Mouse (Mus musculus) CH12.LX (cell line): Measurements from ENCODE around the gene Tcf7l1. TPM values are rescaled to one million over a fixed set of nuclear protein-coding genes. Genes with fewer than 3 reads are reported as not detected.

Source experiments
- DNase-seq: peaks from one replicate; pipeline ENCODE4 v3.0.0-alpha.2; 2013; ENCODE audit errors: extremely low read depth
- H3K27ac ChIP-seq: 2 replicates; pipeline ENCODE4 v1.5.1; 2012; ENCODE audit warnings: low read depth, mild to moderate bottlenecking, control low read depth, moderate library complexity; ENCODE audit not compliant: insufficient read depth
- H3K27me3 ChIP-seq: replicated peaks from 2 replicates; pipeline ENCODE3; 2012; ENCODE audit warnings: inconsistent platforms
- H3K36me3 ChIP-seq, 2 experiments: replicated peaks in 1 of 2; 2 replicates each; pipeline versions ENCODE3 to v1.6.1; 2012; ENCODE audit warnings: inconsistent platforms in 1 of 2, low read length in 1 of 2, mild to moderate bottlenecking in 1 of 2, mixed read lengths in 1 of 2, moderate library complexity in 1 of 2; ENCODE audit not compliant: control insufficient read depth in 1 of 2, insufficient read depth in 1 of 2
- H3K4me1 ChIP-seq, 2 experiments: 2 replicates each; pipeline ENCODE4 v1.6.1; 2012; ENCODE audit warnings: inconsistent platforms in 1 of 2, moderate library complexity in 1 of 2; ENCODE audit not compliant: insufficient read depth in 2 of 2, control insufficient read depth in 1 of 2
- H3K4me2 ChIP-seq: 2 replicates; pipeline ENCODE4 v1.6.1; 2012; ENCODE audit warnings: low read depth, mild to moderate bottlenecking, control low read depth; ENCODE audit not compliant: poor library complexity, insufficient read depth, severe bottlenecking
- H3K4me3 ChIP-seq, 3 experiments: fragments of 150-350 bp in 1 of 3; sonication (generic) in 1 of 3; replicated peaks in 1 of 3; 2 replicates each; pipeline versions ENCODE3 to v1.5.1; 2011 to 2012; ENCODE audit warnings: low read depth in 2 of 3, low read length in 2 of 3, mild to moderate bottlenecking in 2 of 3, moderate library complexity in 2 of 3, control low read depth in 1 of 3, improper control_type of control experiment in 1 of 3, inconsistent platforms in 1 of 3, mixed read lengths in 1 of 3; ENCODE audit not compliant: poor library complexity in 1 of 3
- H3K79me2 ChIP-seq: replicated peaks from 2 replicates; pipeline ENCODE4 v1.6.1; 2012; ENCODE audit warnings: mild to moderate bottlenecking, moderate library complexity; ENCODE audit not compliant: control insufficient read depth, poor library complexity, insufficient read depth, severe bottlenecking; ENCODE audit errors: extremely low read depth
- H3K9ac ChIP-seq: 2 replicates; pipeline ENCODE4 v1.6.1; 2012; ENCODE audit warnings: low read depth, mild to moderate bottlenecking, control low read depth, moderate library complexity; ENCODE audit not compliant: insufficient read depth
- H3K9me3 ChIP-seq: replicated peaks from 2 replicates; pipeline ENCODE3; 2012; ENCODE audit warnings: low read length, inconsistent platforms, mixed read lengths
- RCOR1 ChIP-seq: conservative IDR thresholded peaks from 2 replicates; pipeline ENCODE4 v1.6.1; 2012; ENCODE audit warnings: low read depth, mild to moderate bottlenecking, inconsistent platforms, low read length, improper control_type of control experiment
- dilution Hi-C: fragments of 300-500 bp; cut with MboI; formaldehyde crosslinking; loops from 2 replicates; pipeline ENCODE4 v1.14.3; 2020; ENCODE audit warnings: low sequenced_read_pairs; ENCODE audit not compliant: extremely low pct_unique_long_range_greater_than_20kb, extremely low pct_ligation_motif_present
- in situ Hi-C: fragments of 300-500 bp; cut with MboI; formaldehyde crosslinking; loops from 3 replicates; pipeline ENCODE4 v1.14.3; 2019; ENCODE audit warnings: low sequenced_read_pairs, low pct_ligation_motif_present, low pct_unique_long_range_greater_than_20kb, mixed read lengths
- polyA plus RNA-seq: library from polyadenylated mRNA; unstranded; fragments of >175 nt; gene quantifications from 2 replicates; pipeline ENCODE4 v1.2.1, GENCODE M21; 2012; ENCODE audit warnings: low read depth; ENCODE audit not compliant: insufficient read length
- total RNA-seq, 2 experiments: library from RNA; depleted of rRNA; stranded (reverse); fragments of 300-350 nt in 1 of 2; fragments of >200 nt in 1 of 2; gene quantifications; 2 replicates each; pipeline ENCODE4 v1.2.3; 2012 to 2014

Tcf7l1 gene
- total and polyA plus RNA-seq, 3 experiments = 0.13 to 9.9 (median 0.47) TPM

GRCm38 (mm10) chr6:72581625-72582382 lies 207.2 kb downstream of the Tcf7l1 start:
- dilution Hi-C loops (no loop called here), in situ Hi-C loops (no loop called here)
- Histone ChIP-seq H3K27ac (no peak overlapping the region), H3K4me3 (no peak overlapping the region), H3K27me3 (no peaks in the 10 kb centered on the region), H3K79me2 (no peaks in the 10 kb centered on the region), H3K4me2 (no peak overlapping the region), H3K9ac (no peak overlapping the region), H3K9me3 (no peaks in the 10 kb centered on the region), H3K36me3 (peaks cover 12 to 61% of the 10 kb centered on the region in 2 experiments), H3K4me1 (peaks cover 0 to 11% of the 10 kb centered on the region in 2 experiments; a peak in 1 of 4 replicates)
- no peak for TF ChIP-seq RCOR1
- no peak for DNase-seq

Other genes starting within 250 kb of the Tcf7l1 start
- gene Capg, start 244.9 kb downstream of the Tcf7l1 start, total RNA-seq (2012; rRNA removed) = 211 and 264 TPM in 2 replicates
- gene Capg, start 244.9 kb downstream of the Tcf7l1 start, total RNA-seq (2014; rRNA removed) = 174 and 175 TPM in 2 replicates
- gene Capg, start 244.9 kb downstream of the Tcf7l1 start, polyA plus RNA-seq = 196 and 201 TPM in 2 replicates
- 4.7 and 7.1 TPM in 2 replicates for gene Elmod3, start 190.8 kb downstream of the Tcf7l1 start, total RNA-seq (2012; rRNA removed)
- 4.0 and 4.2 TPM in 2 replicates for gene Elmod3, start 190.8 kb downstream of the Tcf7l1 start, total RNA-seq (2014; rRNA removed)
- 9.0 TPM in 2 replicates for gene Elmod3, start 190.8 kb downstream of the Tcf7l1 start, polyA plus RNA-seq
- gene Retsat, start 190.8 kb downstream of the Tcf7l1 start, total RNA-seq (2012; rRNA removed) = 12.5 and 15.6 TPM in 2 replicates
- gene Retsat, start 190.8 kb downstream of the Tcf7l1 start, total RNA-seq (2014; rRNA removed) = 14.0 and 15.5 TPM in 2 replicates
- gene Retsat, start 190.8 kb downstream of the Tcf7l1 start, polyA plus RNA-seq = 27.7 and 28.6 TPM in 2 replicates
- 22.6 and 27.9 TPM in 2 replicates for gene Tgoln1, start 172.3 kb downstream of the Tcf7l1 start, total RNA-seq (2012; rRNA removed)
- 20.0 and 23.5 TPM in 2 replicates for gene Tgoln1, start 172.3 kb downstream of the Tcf7l1 start, total RNA-seq (2014; rRNA removed)
- 29.0 and 33.6 TPM in 2 replicates for gene Tgoln1, start 172.3 kb downstream of the Tcf7l1 start, polyA plus RNA-seq
- gene Kcmf1, start 110.7 kb upstream of the Tcf7l1 start, total RNA-seq (2012; rRNA removed) = 82.5 and 108 TPM in 2 replicates
- gene Kcmf1, start 110.7 kb upstream of the Tcf7l1 start, total RNA-seq (2014; rRNA removed) = 97.6 and 98.0 TPM in 2 replicates
- gene Kcmf1, start 110.7 kb upstream of the Tcf7l1 start, polyA plus RNA-seq = 161 and 207 TPM in 2 replicates
- 223 and 253 TPM in 2 replicates for gene Tmsb10, start 169.5 kb upstream of the Tcf7l1 start, total RNA-seq (2012; rRNA removed)
- 277 and 379 TPM in 2 replicates for gene Tmsb10, start 169.5 kb upstream of the Tcf7l1 start, total RNA-seq (2014; rRNA removed)
- gene Tmsb10, start 169.5 kb upstream of the Tcf7l1 start, polyA plus RNA-seq = 479 and 722 TPM in 2 replicates